Mouse (Mus musculus) 416B (cell line): ENCODE measurements around the gene Gm20821.
"Not testable (repeated sequence)": the region's sequence is repeated elsewhere in the genome, so short reads cannot be mapped to it uniquely, and the experiment has no call there.

Experiments used
- DNase-seq: peaks from one replicate; pipeline ENCODE4 v3.0.0; 2011; ENCODE audit warnings: low read depth

Gm20821 gene

GRCm38 (mm10) chrY:9781504-9781903 lies at the start of gene Gm20821:
Gm20821 (plus strand) TSS chrY:9781804.
- DNase-seq: not testable (repeated sequence)
